Mouse (Mus musculus) duodenum, adult 2 months (tissue): Measurements from ENCODE around the gene Spata9. TPM values are rescaled to one million over a fixed set of nuclear protein-coding genes. Genes with fewer than 3 reads are reported as not detected.

Source experiments
- polyA plus RNA-seq: library from polyadenylated mRNA; depleted of rRNA; stranded (reverse); fragments of >200 nt; gene quantifications from 2 replicates; pipeline ENCODE4 v1.2.3, GENCODE M21; 2012; ENCODE audit warnings: low replicate concordance; rRNA removed

Spata9 gene
- polyA plus RNA-seq, result not detected in 2 replicates

DNA sequence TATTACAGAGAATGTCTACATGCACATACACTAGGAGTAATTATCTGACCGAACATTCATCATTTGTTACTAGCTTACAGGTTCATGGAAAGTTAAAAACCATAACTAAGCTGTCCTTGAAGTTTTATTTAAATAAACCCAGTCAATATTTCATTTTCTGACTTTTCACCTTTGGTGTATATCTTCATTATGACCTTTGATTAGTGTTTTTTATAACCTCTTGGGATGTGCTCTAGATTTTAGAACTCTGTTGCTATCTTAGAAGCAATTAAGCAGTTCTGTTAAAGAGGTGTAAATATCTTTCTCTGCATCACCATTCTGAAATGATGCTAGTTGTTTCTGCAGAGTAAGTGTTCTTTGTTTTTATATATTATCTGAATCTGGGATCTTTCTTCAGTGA is at the start of gene Spata9:
Spata9 (plus strand) TSS at position 301 of the 400 bp plus-strand sequence.

DNA sequence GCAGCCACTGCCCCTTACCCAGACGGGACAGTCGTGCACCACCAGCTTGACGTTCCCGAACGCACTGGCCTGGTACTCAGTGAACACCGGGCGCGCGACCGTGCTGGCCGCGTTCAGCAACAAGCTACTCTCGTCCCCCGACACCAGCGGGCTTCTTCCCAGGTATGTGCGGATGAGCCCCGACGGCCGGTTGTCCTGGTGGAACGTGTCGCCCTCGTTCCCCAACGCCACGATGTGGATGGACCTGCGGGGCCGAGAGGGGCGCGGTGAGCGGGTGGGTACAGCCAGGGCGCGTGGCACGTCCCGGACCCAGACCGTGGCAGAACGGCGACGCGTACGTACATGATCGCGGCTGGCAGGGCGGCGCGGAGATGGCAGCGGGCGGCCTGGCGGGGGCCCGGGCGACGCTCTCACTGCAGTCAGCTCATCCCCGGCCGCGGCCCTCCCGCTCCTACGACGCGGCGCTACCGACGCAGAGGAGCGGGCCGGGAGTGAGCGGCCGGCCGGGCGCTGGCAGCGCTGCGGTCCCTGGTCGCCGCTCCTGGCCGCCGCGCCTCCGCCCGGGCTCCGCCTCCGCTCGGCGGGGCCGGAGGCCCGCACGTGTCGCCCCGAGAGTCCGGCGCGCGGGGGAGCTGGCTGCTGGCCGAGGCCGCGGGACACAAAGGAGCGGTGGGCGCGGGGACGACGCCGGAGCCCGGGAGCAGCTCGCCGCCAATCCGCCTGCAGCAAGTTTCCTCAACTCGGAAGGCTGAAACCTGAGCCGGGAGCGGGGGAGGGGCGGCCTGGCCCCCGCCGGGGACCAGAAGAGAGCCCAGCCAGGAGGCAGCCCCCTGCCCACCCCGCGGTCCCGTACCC is 23.5 kb upstream of the Spata9 start, which contains the start of gene Rhobtb3:
Rhobtb3 (minus strand) TSS at position 737 of the 855 bp plus-strand sequence.

DNA sequence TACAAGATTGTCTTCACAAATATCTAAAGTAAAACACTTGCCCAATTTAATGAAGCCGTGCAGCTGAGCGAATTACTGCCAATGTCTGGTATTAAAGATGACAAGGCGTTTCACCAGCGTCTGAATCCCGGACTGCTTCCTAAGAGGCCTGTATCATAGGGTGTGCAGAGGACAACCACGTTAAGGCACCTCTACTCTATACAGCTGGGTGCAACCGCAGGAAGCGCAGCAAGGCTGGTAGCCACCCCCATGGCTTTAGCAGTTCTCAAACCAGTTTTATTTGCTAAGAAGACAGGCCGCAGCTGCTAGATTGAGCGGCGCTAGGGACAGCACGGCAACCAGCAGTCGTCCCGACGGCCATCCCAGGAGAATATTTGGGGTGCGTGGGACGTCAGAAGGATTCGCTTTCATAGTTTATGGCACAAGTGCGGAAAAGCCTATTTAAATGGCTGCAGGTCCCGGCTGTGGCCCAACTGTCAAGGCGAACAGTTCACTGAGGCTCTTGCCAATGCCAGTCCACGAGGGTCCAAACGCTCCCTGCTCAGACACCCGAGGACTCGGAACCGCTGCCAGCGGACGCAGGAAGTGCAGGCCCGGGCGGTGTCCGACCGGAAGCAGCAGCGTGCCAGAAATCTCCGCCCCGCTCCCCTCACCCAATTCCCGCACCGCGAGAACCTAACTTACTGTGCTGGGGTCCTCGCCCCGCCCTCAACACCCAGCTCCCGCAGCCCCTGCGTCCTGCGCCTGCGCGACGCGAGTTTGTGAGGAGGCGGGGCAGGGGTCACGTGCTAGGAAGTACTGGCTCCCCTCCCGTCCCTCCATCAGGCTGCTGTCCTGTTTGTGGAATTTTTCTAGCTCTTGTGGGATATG is 51.3 kb downstream of the Spata9 start, which contains the start of gene Rfesd:
Rfesd (minus strand) TSS at position 746 of the 870 bp plus-strand sequence.

Other genes starting within 250 kb of the Spata9 start
- gene Glrx, start 127.3 kb upstream of the Spata9 start, polyA plus RNA-seq, result 59.2 and 187 TPM in 2 replicates
- gene Rhobtb3, start 23.2 kb upstream of the Spata9 start, polyA plus RNA-seq, result 4.6 and 8.1 TPM in 2 replicates
- 2.1 and 2.4 TPM in 2 replicates for gene Rfesd, start 51.6 kb downstream of the Spata9 start, polyA plus RNA-seq
- 0.11 TPM in 1 of 2 replicates, not detected in the other for gene Gpr150, start 89.8 kb downstream of the Spata9 start, polyA plus RNA-seq
- 0.76 and 1.5 TPM in 2 replicates for gene Arsk, start 131.5 kb downstream of the Spata9 start, polyA plus RNA-seq
- gene Ttc37, start 131.6 kb downstream of the Spata9 start, polyA plus RNA-seq, result 2.6 and 5.2 TPM in 2 replicates